Mouse (Mus musculus): ENCODE measurements at regions not wholly inside any gene's neighbourhood (a gene's known extent, or its start where the extent isn't known, plus 50 kb on each side); places are given as distances from the start of the nearest gene placed in this dataset.

GRCm38 (mm10) chr2:148327552-148327951, 67.6 kb upstream of the Sstr4 start:
- TF ChIP-seq CTCF (IDR thresholded peaks at IDR 0.05; ENCODE audit: low read depth): no peak
- no peak for TF ChIP-seq EP300 (optimal IDR thresholded peaks at IDR 0.05)

All from stomach, postnatal 0 days (tissue).